Mouse (Mus musculus) heart, adult 2 months (tissue): ENCODE results near the gene Apobr. TPM values are rescaled to one million over a fixed set of nuclear protein-coding genes. Genes with fewer than 3 reads are reported as not detected.

Source experiments
- DNase-seq, 2 experiments: peaks; one replicate each; pipeline ENCODE4 v3.0.0; 2021
- H3K27ac ChIP-seq: fragments of 200-600 bp; 2 replicates; pipeline ENCODE4 v1.8.1; 2022
- H3K27me3 ChIP-seq: fragments of 200-500 bp; 2 replicates; pipeline ENCODE4 v1.6.1; 2012; ENCODE audit warnings: mild to moderate bottlenecking, low read length, inconsistent platforms, mixed read lengths; ENCODE audit not compliant: control insufficient read depth, insufficient read depth
- H3K36me3 ChIP-seq: fragments of 200-500 bp; 2 replicates; pipeline ENCODE4 v1.6.1; 2012; ENCODE audit warnings: low read length, inconsistent platforms; ENCODE audit not compliant: control insufficient read depth, insufficient read depth
- H3K4me1 ChIP-seq: fragments of 200-500 bp; 2 replicates; pipeline ENCODE4 v1.6.1; 2011; ENCODE audit warnings: low read length; ENCODE audit not compliant: control insufficient read depth, insufficient read depth
- H3K4me3 ChIP-seq: fragments of 200-600 bp; 2 replicates; pipeline ENCODE4 v1.8.1; 2022
- H3K79me2 ChIP-seq: fragments of 200-500 bp; replicated peaks from 2 replicates; pipeline ENCODE4 v1.6.1; 2012; ENCODE audit warnings: mild to moderate bottlenecking, inconsistent platforms, low read length, moderate library complexity, mixed read lengths; ENCODE audit not compliant: control insufficient read depth, insufficient read depth
- H3K9ac ChIP-seq: fragments of 200-500 bp; 2 replicates; pipeline ENCODE4 v1.6.1; 2012; ENCODE audit warnings: low read depth, mild to moderate bottlenecking, control low read depth, inconsistent platforms, low read length, mixed read lengths
- CTCF ChIP-seq: fragments of 200-600 bp; IDR thresholded peaks from 2 replicates; pipeline ENCODE4 v1.8.1; 2022; ENCODE audit warnings: antibody characterized with exemption, mild to moderate bottlenecking, moderate library complexity
- EP300 ChIP-seq: fragments of 200-500 bp; IDR thresholded peaks from 2 replicates; pipeline ENCODE4 v1.6.1; 2011; ENCODE audit warnings: low read depth, low read length, control low read depth; ENCODE audit not compliant: insufficient read depth
- POLR2A ChIP-seq: fragments of 200-500 bp; IDR thresholded peaks from 2 replicates; pipeline ENCODE4 v1.6.1; 2011; ENCODE audit warnings: mild to moderate bottlenecking, low read depth, low read length, control low read depth; ENCODE audit not compliant: insufficient read depth
- WGBS: fragments of 180-500 bp; shearing (Covaris S2); methylation state at CpG from one replicate; pipeline ENCODE4 v1.1.7; 2018; 5-methylcytosine and 5-hydroxymethylcytosine counted together
- intact Hi-C: fragments of 180-260 bp; cut with DNase I; formaldehyde crosslinking; loops from one replicate; pipeline ENCODE4 v1.15.1; 2025
- microRNA-seq, 2 experiments: library from miRNA; unstranded; fragments of <30 nt; microRNA quantifications; one replicate each; pipeline ENCODE4 v1.2.0; 2021
- polyA plus RNA-seq: library from polyadenylated mRNA; depleted of rRNA; stranded (reverse); fragments of >200 nt; gene quantifications from 2 replicates; pipeline ENCODE4 v1.2.3, GENCODE M21; 2012; rRNA removed
- total RNA-seq, 2 experiments: library from RNA; stranded (reverse); gene quantifications; 2 replicates each; pipeline ENCODE4 v1.2.3; 2021

Apobr gene
- total and polyA plus RNA-seq, 3 experiments = 0.32 to 1.1 (median 0.39) TPM

- H3K36me3 ChIP-seq = no peaks in the 10 kb centered on the region
- no peak overlapping the region for H3K9ac ChIP-seq
- TF ChIP-seq POLR2A (no peak), EP300 (0 out of 2 replicates have a peak, but pooled peaks have one; percentile 21), CTCF (peak; percentile 83)
- intact Hi-C loops = loop anchor here (2.0 to 5.0 kb wide), 3 partner anchors 58 to 235 kb away; no protein-coding TSS in a partner anchor
- no peak overlapping the region for H3K27ac ChIP-seq
- H3K79me2 ChIP-seq = no peaks in the 10 kb centered on the region
- no peak overlapping the region for H3K4me3 ChIP-seq
- H3K27me3 ChIP-seq = no peaks in the 10 kb centered on the region
- 14% methylated on average over 4 of the region's 4 CpGs for WGBS
- DNase-seq = peak in 1 of 2 experiments; percentile 30
- no peaks in the 10 kb centered on the region for H3K4me1 ChIP-seq
Observed at GRCm38 (mm10) chr7:126636733-126637520, 52.2 kb downstream of the Apobr start.

Small RNAs within 50 kb of the gene (microRNA-seq; reads per million reads assigned to microRNA genes)
- gene Mir7059 = 0.77 to 2.8 reads per million in 2 experiments

Other genes with a start within 250 kb of the Apobr start
- gene Lat, start 215.4 kb upstream of the Apobr start, total RNA-seq = 1 to 10 TPM in 1 of 2 experiments, under 1 TPM in 1; 0.34 to 1.8 TPM
- 1.3 and 4.4 TPM in 2 replicates for gene Lat, start 215.4 kb upstream of the Apobr start, polyA plus RNA-seq
- 10 to 100 TPM; 22.3 to 31.9 TPM for gene Spns1, start 207.5 kb upstream of the Apobr start, total RNA-seq
- gene Spns1, start 207.5 kb upstream of the Apobr start, polyA plus RNA-seq = 57.5 and 68.8 TPM in 2 replicates
- 1 to 10 TPM; 4.0 to 4.9 TPM for gene Nfatc2ip, start 188.2 kb upstream of the Apobr start, total RNA-seq
- 3.0 and 5.6 TPM in 2 replicates for gene Nfatc2ip, start 188.2 kb upstream of the Apobr start, polyA plus RNA-seq
- 1 to 10 TPM in 1 of 2 experiments, under 1 TPM in 1; 0.37 to 1.9 TPM for gene Cd19, start 170.1 kb upstream of the Apobr start, total RNA-seq
- 2.1 and 4.6 TPM in 2 replicates for gene Cd19, start 170.1 kb upstream of the Apobr start, polyA plus RNA-seq
- gene Rabep2, start 156.2 kb upstream of the Apobr start, total RNA-seq = 1 to 10 TPM; 5.3 to 6.3 TPM
- 8.1 and 9.2 TPM in 2 replicates for gene Rabep2, start 156.2 kb upstream of the Apobr start, polyA plus RNA-seq
- 1 to 10 TPM; 1.1 to 1.3 TPM for gene Atp2a1, start 121.8 kb upstream of the Apobr start, total RNA-seq
- 5.7 and 6.6 TPM in 2 replicates for gene Atp2a1, start 121.8 kb upstream of the Apobr start, polyA plus RNA-seq
- gene Sh2b1, start 109.5 kb upstream of the Apobr start, total RNA-seq = 10 to 100 TPM; 42.5 to 46.1 TPM
- 58.2 and 59.2 TPM in 2 replicates for gene Sh2b1, start 109.5 kb upstream of the Apobr start, polyA plus RNA-seq
- gene Tufm, start 97.6 kb upstream of the Apobr start, total RNA-seq = 100 to 1,000 TPM; 271 to 314 TPM
- gene Tufm, start 97.6 kb upstream of the Apobr start, polyA plus RNA-seq = 288 and 353 TPM in 2 replicates
- gene Atxn2l, start 81.5 kb upstream of the Apobr start, total RNA-seq = 10 to 100 TPM; 34.0 to 37.6 TPM
- 48.1 and 66.7 TPM in 2 replicates for gene Atxn2l, start 81.5 kb upstream of the Apobr start, polyA plus RNA-seq
- gene Eif3c, start 18.5 kb upstream of the Apobr start, total RNA-seq = 100 to 1,000 TPM; 133 to 159 TPM
- 59.3 and 72.6 TPM in 2 replicates for gene Eif3c, start 18.5 kb upstream of the Apobr start, polyA plus RNA-seq
- gene Cln3, start 875 bp downstream of the Apobr start, total RNA-seq = 10 to 100 TPM; 12.8 to 12.9 TPM
- gene Cln3, start 875 bp downstream of the Apobr start, polyA plus RNA-seq = 30.0 and 33.2 TPM in 2 replicates
- not detected for gene Il27, start 10.0 kb downstream of the Apobr start, total RNA-seq
- gene Il27, start 10.0 kb downstream of the Apobr start, polyA plus RNA-seq = not detected in 2 replicates
- gene Nupr1, start 45.9 kb downstream of the Apobr start, total RNA-seq = 1 to 10 TPM; 4.8 to 6.5 TPM
- gene Nupr1, start 45.9 kb downstream of the Apobr start, polyA plus RNA-seq = 10.5 and 13.9 TPM in 2 replicates
- 10 to 100 TPM; 21.6 to 23.4 TPM for gene Sgf29, start 64.4 kb downstream of the Apobr start, total RNA-seq
- 23.7 and 25.5 TPM in 2 replicates for gene Sgf29, start 64.4 kb downstream of the Apobr start, polyA plus RNA-seq
- 10 to 100 TPM; 34.1 to 34.3 TPM for gene Sult1a1, start 91.5 kb downstream of the Apobr start, total RNA-seq
- gene Sult1a1, start 91.5 kb downstream of the Apobr start, polyA plus RNA-seq = 53.6 and 56.6 TPM in 2 replicates
- gene Bola2, start 110.5 kb downstream of the Apobr start, total RNA-seq = 10 to 100 TPM; 49.7 to 63.7 TPM
- 25.9 and 29.1 TPM in 2 replicates for gene Bola2, start 110.5 kb downstream of the Apobr start, polyA plus RNA-seq
- gene Slx1b, start 110.8 kb downstream of the Apobr start, total RNA-seq = 1 to 10 TPM; 3.6 to 3.9 TPM
- gene Slx1b, start 110.8 kb downstream of the Apobr start, polyA plus RNA-seq = 7.8 and 10.3 TPM in 2 replicates
- gene Coro1a, start 122.8 kb downstream of the Apobr start, total RNA-seq = 10 to 100 TPM in 1 of 2 experiments, 1 to 10 TPM in 1; 9.8 to 12.1 TPM
- gene Coro1a, start 122.8 kb downstream of the Apobr start, polyA plus RNA-seq = 22.2 and 33.7 TPM in 2 replicates
- 10 to 100 TPM; 45.9 to 53.1 TPM for gene Mapk3, start 174.7 kb downstream of the Apobr start, total RNA-seq
- gene Mapk3, start 174.7 kb downstream of the Apobr start, polyA plus RNA-seq = 111 and 120 TPM in 2 replicates
- 1 to 10 TPM; 1.3 TPM for gene Gdpd3, start 181.4 kb downstream of the Apobr start, total RNA-seq
- 4.3 and 75.7 TPM in 2 replicates for gene Gdpd3, start 181.4 kb downstream of the Apobr start, polyA plus RNA-seq
- 10 to 100 TPM; 60.2 to 89.9 TPM for gene Ypel3, start 192.0 kb downstream of the Apobr start, total RNA-seq
- 115 and 144 TPM in 2 replicates for gene Ypel3, start 192.0 kb downstream of the Apobr start, polyA plus RNA-seq
- gene Tbx6, start 196.5 kb downstream of the Apobr start, total RNA-seq = under 1 TPM; 0.44 to 0.66 TPM
- gene Tbx6, start 196.5 kb downstream of the Apobr start, polyA plus RNA-seq = 2.3 and 2.9 TPM in 2 replicates
- gene Ppp4c, start 207.6 kb downstream of the Apobr start, total RNA-seq = 10 to 100 TPM; 31.8 to 31.9 TPM
- gene Ppp4c, start 207.6 kb downstream of the Apobr start, polyA plus RNA-seq = 65.6 and 99.5 TPM in 2 replicates
- 1 to 10 TPM; 7.4 to 8.8 TPM for gene Fam57b, start 212.7 kb downstream of the Apobr start, total RNA-seq
- gene Fam57b, start 212.7 kb downstream of the Apobr start, polyA plus RNA-seq = 9.0 and 12.8 TPM in 2 replicates
- gene 4930451I11Rik, start 246.7 kb downstream of the Apobr start, total RNA-seq = not detected
- not detected in 2 replicates for gene 4930451I11Rik, start 246.7 kb downstream of the Apobr start, polyA plus RNA-seq